Mouse (Mus musculus) midbrain, embryonic 14.5 days (tissue): ENCODE results near the gene Ints7. TPM values are rescaled to one million over a fixed set of nuclear protein-coding genes. Genes with fewer than 3 reads are reported as not detected.
A peak's percentile ranks its signal among the peaks of the same experiment; 100 is the strongest.

Source experiments
- ATAC-seq: fragments of 200-750 bp; cut with Nextera tagmentation; 2 replicates; pipeline ENCODE4 v1.8.0; 2017; ENCODE audit warnings: moderate number of reproducible peaks, moderate library complexity; ENCODE audit not compliant: low FRiP score, low TSS enrichment
- DNase-seq: peaks from one replicate; pipeline ENCODE4 v3.0.0-alpha.2; 2015
- H3K27ac ChIP-seq: fragments of 300-500 bp; sonication (generic); replicated peaks from 2 replicates; pipeline ENCODE4 v1.5.1; 2014; ENCODE audit warnings: mild to moderate bottlenecking, low read depth, low read length, moderate library complexity
- H3K27me3 ChIP-seq: fragments of 300-500 bp; sonication (generic); 2 replicates; pipeline ENCODE4 v1.6.1; 2014; ENCODE audit warnings: low read length, control low read depth, mixed read lengths; ENCODE audit not compliant: control insufficient read depth, insufficient read depth
- H3K36me3 ChIP-seq: fragments of 300-500 bp; sonication (generic); 2 replicates; pipeline ENCODE4 v1.6.1; 2014; ENCODE audit warnings: low read length, control low read depth; ENCODE audit not compliant: control insufficient read depth, insufficient read depth
- H3K4me1 ChIP-seq: fragments of 300-500 bp; sonication (generic); 2 replicates; pipeline ENCODE4 v1.6.1; 2014; ENCODE audit warnings: mild to moderate bottlenecking, antibody characterized with exemption, low read length, control low read depth; ENCODE audit not compliant: control insufficient read depth, insufficient read depth
- H3K4me2 ChIP-seq: fragments of 300-500 bp; sonication (generic); 2 replicates; pipeline ENCODE4 v1.6.1; 2014; ENCODE audit warnings: mild to moderate bottlenecking, low read length, moderate library complexity
- H3K4me3 ChIP-seq: fragments of 300-500 bp; sonication (generic); replicated peaks from 2 replicates; pipeline ENCODE4 v1.5.1; 2014; ENCODE audit warnings: low read depth, low read length
- H3K9ac ChIP-seq: fragments of 300-500 bp; sonication (generic); replicated peaks from 2 replicates; pipeline ENCODE4 v1.6.1; 2014; ENCODE audit warnings: mild to moderate bottlenecking, low read length, moderate library complexity
- H3K9me3 ChIP-seq: fragments of 300-500 bp; sonication (generic); 2 replicates; pipeline ENCODE4 v1.6.1; 2016; ENCODE audit warnings: low read length, control low read depth, mixed read lengths; ENCODE audit not compliant: control insufficient read depth
- WGBS: fragments of 180-500 bp; shearing (Covaris S2); extraction: QIAGEN DNeasy Blood & Tissue Kit; methylation state at CpG from one replicate; pipeline ENCODE4 v1.1.7; 2014; 5-methylcytosine and 5-hydroxymethylcytosine counted together
- polyA plus RNA-seq: library from polyadenylated mRNA; unstranded; fragments of >200 nt; fragmentation: Nextera tagmentation; extraction: Ambion mirVana; gene quantifications from 2 replicates; pipeline ENCODE4 v1.2.1, GENCODE M21; 2014

Gene Ints7
- polyA plus RNA-seq, 1 experiment from 2014 or later = 43.6 TPM

DNA sequence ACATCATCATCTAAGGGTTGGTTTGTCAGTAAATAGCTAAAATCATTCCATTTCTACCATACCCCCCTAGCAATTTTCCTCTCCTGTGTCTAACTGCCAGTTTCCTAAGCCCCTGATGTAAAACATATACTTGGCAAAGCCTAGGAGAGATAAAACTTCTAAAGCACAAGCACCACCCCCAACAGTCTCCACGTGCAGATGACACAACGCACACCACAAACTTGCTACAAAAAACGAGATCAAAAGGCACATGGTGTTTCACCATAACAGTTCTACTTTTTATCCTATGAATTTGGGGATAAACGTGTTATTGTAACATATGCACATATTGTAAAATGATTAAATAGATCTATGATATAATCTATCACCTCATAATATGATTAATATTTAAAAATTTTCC lies 33.8 kb upstream of the Ints7 start:
- Histone ChIP-seq H3K36me3 (0 out of 2 replicates have a peak, but pooled peaks cover 4% of the 10 kb centered on the region), H3K27ac (no peak overlapping the region), H3K4me1 (no peaks in the 10 kb centered on the region), H3K4me2 (no peak overlapping the region), H3K4me3 (no peak overlapping the region), H3K9me3 (no peaks in the 10 kb centered on the region), H3K27me3 (no peaks in the 10 kb centered on the region), H3K9ac (no peak overlapping the region)
- DNase-seq = no peak
- no peak for ATAC-seq
- 92% methylated on average over 4 of the region's 4 CpGs for WGBS

- DNase-seq (no peak), ATAC-seq (no peak)
- H3K4me1 ChIP-seq = no peaks in the 10 kb centered on the region
- 91% methylated on average over 3 of the region's 3 CpGs for WGBS
- H3K27me3 ChIP-seq = no peaks in the 10 kb centered on the region
- no peaks in the 10 kb centered on the region for H3K9me3 ChIP-seq
- H3K4me3 ChIP-seq = no peak overlapping the region
- H3K9ac ChIP-seq = no peak overlapping the region
- 0 out of 2 replicates have a peak, but pooled peaks cover 4% of the 10 kb centered on the region for H3K36me3 ChIP-seq
- H3K27ac ChIP-seq = no peak overlapping the region
- H3K4me2 ChIP-seq = no peak overlapping the region
Observed at GRCm38 (mm10) chr1:191543747-191544146, 31.7 kb upstream of the Ints7 start.

- no peak for ATAC-seq
- 66% methylated on average over 4 of the region's 4 CpGs for WGBS
- H3K4me2 ChIP-seq = no peak overlapping the region
- H3K27me3 ChIP-seq = no peaks in the 10 kb centered on the region
- no peaks in the 10 kb centered on the region for H3K9me3 ChIP-seq
- no peak overlapping the region for H3K4me3 ChIP-seq
- no peak overlapping the region for H3K27ac ChIP-seq
- H3K9ac ChIP-seq = no peak overlapping the region
- H3K4me1 ChIP-seq = no peaks in the 10 kb centered on the region
- no peaks in the 10 kb centered on the region for H3K36me3 ChIP-seq
- DNase-seq = no peak
Observed at GRCm38 (mm10) chr1:191550786-191551185, 24.6 kb upstream of the Ints7 start.

GRCm38 (mm10) chr1:191557109-191557508 lies 18.3 kb upstream of the Ints7 start:
- Histone ChIP-seq H3K9ac (no peak overlapping the region), H3K4me2 (no peak overlapping the region), H3K27ac (no peak overlapping the region), H3K36me3 (no peaks in the 10 kb centered on the region), H3K4me1 (no peaks in the 10 kb centered on the region), H3K9me3 (no peaks in the 10 kb centered on the region), H3K4me3 (no peak overlapping the region), H3K27me3 (no peaks in the 10 kb centered on the region)
- 90% methylated on average over 8 of the region's 8 CpGs for WGBS
- ATAC-seq (no peak), DNase-seq (no peak)

- H3K4me2 ChIP-seq = no peak overlapping the region
- H3K4me3 ChIP-seq = no peak overlapping the region
- no peaks in the 10 kb centered on the region for H3K27me3 ChIP-seq
- no peaks in the 10 kb centered on the region for H3K4me1 ChIP-seq
- ATAC-seq = no peak
- no peaks in the 10 kb centered on the region for H3K9me3 ChIP-seq
- WGBS = 93% methylated on average over 5 of the region's 5 CpGs
- H3K36me3 ChIP-seq = no peaks in the 10 kb centered on the region
- H3K9ac ChIP-seq = no peak overlapping the region
- no peak overlapping the region for H3K27ac ChIP-seq
- no peak for DNase-seq
Observed at GRCm38 (mm10) chr1:191559779-191560178, 15.7 kb upstream of the Ints7 start.

DNA sequence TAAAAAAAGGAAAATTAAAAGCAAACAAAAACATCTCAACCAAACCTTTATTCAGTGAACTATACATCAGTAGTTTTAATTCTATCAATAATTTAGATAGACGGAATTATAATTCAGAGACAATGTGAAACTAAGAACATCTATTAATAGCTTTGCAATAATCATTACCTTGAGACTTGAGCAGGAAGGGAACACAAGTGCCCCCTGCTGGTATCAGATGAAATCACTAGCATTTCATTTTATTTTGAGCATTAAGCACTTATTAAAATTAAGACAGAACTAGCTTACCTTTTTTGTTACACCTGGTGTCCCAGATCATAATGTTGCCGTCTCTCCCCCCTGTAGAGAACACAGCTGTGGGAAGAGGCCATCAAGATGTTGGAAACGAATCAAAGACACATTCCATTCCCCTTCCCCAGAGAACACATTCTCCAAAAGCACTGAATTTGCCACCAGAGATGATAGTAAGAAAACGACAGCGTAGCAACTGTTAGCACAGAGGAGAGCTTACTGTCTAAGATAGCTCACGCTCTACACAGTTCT lies 12.5 kb upstream of the Ints7 start:
- Histone ChIP-seq H3K9me3 (no peaks in the 10 kb centered on the region), H3K4me2 (no peak overlapping the region), H3K27me3 (no peaks in the 10 kb centered on the region), H3K27ac (no peak overlapping the region), H3K9ac (no peak overlapping the region), H3K4me1 (no peaks in the 10 kb centered on the region), H3K4me3 (no peak overlapping the region), H3K36me3 (no peaks in the 10 kb centered on the region)
- peak; percentile 78 for DNase-seq
- ATAC-seq = no peak
- 78% methylated on average over 6 of the region's 6 CpGs for WGBS

GRCm38 (mm10) chr1:191567859-191568258 lies 7.6 kb upstream of the Ints7 start:
- ATAC-seq = no peak
- no peak overlapping the region for H3K9ac ChIP-seq
- no peaks in the 10 kb centered on the region for H3K36me3 ChIP-seq
- WGBS = 81% methylated on average over 1 of the region's 1 CpGs
- H3K9me3 ChIP-seq = no peaks in the 10 kb centered on the region
- DNase-seq = peak; percentile 36
- H3K4me1 ChIP-seq = no peaks in the 10 kb centered on the region
- no peaks in the 10 kb centered on the region for H3K27me3 ChIP-seq
- H3K27ac ChIP-seq = no peak overlapping the region
- H3K4me3 ChIP-seq = no peak overlapping the region
- no peak overlapping the region for H3K4me2 ChIP-seq

- WGBS = 91% methylated on average over 2 of the region's 2 CpGs
- Histone ChIP-seq H3K4me1 (no peaks in the 10 kb centered on the region), H3K36me3 (no peaks in the 10 kb centered on the region), H3K9ac (no peak overlapping the region), H3K4me2 (no peak overlapping the region), H3K27me3 (no peaks in the 10 kb centered on the region), H3K4me3 (no peak overlapping the region), H3K27ac (no peak overlapping the region), H3K9me3 (no peaks in the 10 kb centered on the region)
- ATAC-seq = no peak
- DNase-seq = no peak
Observed at GRCm38 (mm10) chr1:191569625-191570024, 5.8 kb upstream of the Ints7 start.

DNA sequence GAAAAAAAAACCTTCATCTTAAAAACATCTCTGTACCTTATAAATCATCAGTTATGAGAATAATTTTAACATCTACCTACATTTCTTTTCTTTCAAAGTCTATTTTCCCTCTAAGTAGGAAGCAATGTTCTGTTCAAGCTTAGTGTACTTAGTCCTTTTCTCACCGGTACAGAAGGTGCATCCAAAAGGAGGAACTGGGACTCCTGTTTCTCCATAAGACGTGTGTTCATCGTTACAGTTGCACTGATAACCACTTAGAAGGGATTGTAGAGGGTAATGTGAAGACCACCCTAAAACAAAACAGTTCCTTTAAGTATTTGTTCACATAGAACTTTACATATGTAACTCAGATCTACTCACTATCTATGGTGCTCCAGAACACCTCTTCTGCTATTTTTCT lies 5.0 kb upstream of the Ints7 start:
- Histone ChIP-seq H3K4me2 (no peak overlapping the region), H3K9me3 (no peaks in the 10 kb centered on the region), H3K4me3 (no peak overlapping the region), H3K27ac (no peak overlapping the region), H3K27me3 (no peaks in the 10 kb centered on the region), H3K9ac (no peak overlapping the region), H3K36me3 (no peaks in the 10 kb centered on the region), H3K4me1 (no peaks in the 10 kb centered on the region)
- WGBS = 91% methylated on average over 3 of the region's 3 CpGs
- DNase-seq (no peak), ATAC-seq (no peak)
